Mouse (Mus musculus) G1E (cell line): Measurements from ENCODE around the gene Shank2.

Experiments
- CTCF ChIP-seq: IDR thresholded peaks from 2 replicates; pipeline ENCODE4 v1.5.1; 2012; ENCODE audit warnings: low read depth, low read length, inconsistent platforms, mixed read lengths
- GATA1 ChIP-seq: IDR thresholded peaks from 2 replicates; pipeline ENCODE4 v1.6.1; 2012; ENCODE audit warnings: borderline replicate concordance, low read length, inconsistent platforms, mixed read lengths
- GATA2 ChIP-seq: IDR thresholded peaks from 2 replicates; pipeline ENCODE4 v1.6.1; 2012; ENCODE audit warnings: low read depth, low read length, inconsistent platforms, borderline replicate concordance
- POLR2AphosphoS5 ChIP-seq: IDR thresholded peaks from 2 replicates; pipeline ENCODE4 v1.6.1; 2012; ENCODE audit warnings: low read depth, low read length, inconsistent platforms; ENCODE audit not compliant: insufficient replicate concordance
- TAL1 ChIP-seq: conservative IDR thresholded peaks from 2 replicates; pipeline ENCODE4 v1.6.1; 2012; ENCODE audit warnings: low read depth, low read length, inconsistent platforms, mixed read lengths

GRCm38 (mm10) chr7:144234783-144235182 lies 233.1 kb downstream of the Shank2 start:
- TF ChIP-seq CTCF (no peak), TAL1 (no peak), GATA1 (no peak), POLR2AphosphoS5 (no peak), GATA2 (no peak)
